Mouse (Mus musculus) kidney, embryonic 14.5 days (tissue): ENCODE measurements at regions not wholly inside any gene's neighbourhood (a gene's known extent, or its start where the extent isn't known, plus 50 kb on each side); places are given as distances from the start of the nearest gene placed in this dataset. TPM values are rescaled to one million over a fixed set of nuclear protein-coding genes. Genes with fewer than 3 reads are reported as not detected.
"Not testable (repeated sequence)": the region's sequence is repeated elsewhere in the genome, so short reads cannot be mapped to it uniquely, and the experiment has no call there.

ENCODE experiments used
- ATAC-seq: fragments of 200-750 bp; cut with Nextera tagmentation; 2 replicates; pipeline ENCODE4 v1.8.0; 2017; ENCODE audit warnings: moderate number of reproducible peaks, mild to moderate bottlenecking, moderate TSS enrichment, moderate library complexity; ENCODE audit not compliant: low FRiP score, low TSS enrichment
- H3K27ac ChIP-seq: fragments of 300-500 bp; sonication (generic); 2 replicates; pipeline ENCODE4 v1.5.1; 2014; ENCODE audit warnings: low read depth, mild to moderate bottlenecking, low read length, moderate library complexity, mixed read lengths
- H3K27me3 ChIP-seq: fragments of 300-500 bp; sonication (generic); 2 replicates; pipeline ENCODE4 v1.6.1; 2014; ENCODE audit warnings: mild to moderate bottlenecking, low read length; ENCODE audit not compliant: control insufficient read depth, insufficient read depth
- H3K36me3 ChIP-seq: fragments of 300-500 bp; sonication (generic); 2 replicates; pipeline ENCODE4 v1.6.1; 2014; ENCODE audit warnings: low read length, mixed read lengths; ENCODE audit not compliant: control insufficient read depth, insufficient read depth
- H3K4me1 ChIP-seq: fragments of 300-500 bp; sonication (generic); 2 replicates; pipeline ENCODE4 v1.6.1; 2014; ENCODE audit warnings: low read length, mixed read lengths; ENCODE audit not compliant: control insufficient read depth, insufficient read depth
- H3K4me2 ChIP-seq: fragments of 300-500 bp; sonication (generic); replicated peaks from 2 replicates; pipeline ENCODE4 v1.6.1; 2014; ENCODE audit warnings: low read depth, mild to moderate bottlenecking, low read length
- H3K4me3 ChIP-seq: fragments of 300-500 bp; sonication (generic); 2 replicates; pipeline ENCODE4 v1.5.1; 2014; ENCODE audit warnings: mild to moderate bottlenecking, low read length
- H3K9ac ChIP-seq: fragments of 300-500 bp; sonication (generic); 2 replicates; pipeline ENCODE4 v1.6.1; 2014; ENCODE audit warnings: low read depth, mild to moderate bottlenecking, low read length, moderate library complexity
- H3K9me3 ChIP-seq: fragments of 300-500 bp; sonication (generic); 2 replicates; pipeline ENCODE4 v1.6.1; 2016; ENCODE audit warnings: low read length; ENCODE audit not compliant: control insufficient read depth
- WGBS: fragments of 180-500 bp; shearing (Covaris S2); extraction: QIAGEN DNeasy Blood & Tissue Kit; methylation state at CpG from one replicate; pipeline ENCODE4 v1.1.7; 2014; 5-methylcytosine and 5-hydroxymethylcytosine counted together
- microRNA-seq: library from miRNA; unstranded; fragments of <30 nt; microRNA quantifications from one replicate; pipeline ENCODE4, GENCODE M21; 2016

GRCm38 (mm10) chr13:61805300-61805699, 235.4 kb upstream of the Cts3 start:
- not testable (repeated sequence) for H3K27me3 ChIP-seq, H3K9ac ChIP-seq, H3K36me3 ChIP-seq, ATAC-seq, H3K27ac ChIP-seq, H3K4me1 ChIP-seq, H3K4me3 ChIP-seq, H3K9me3 ChIP-seq
- H3K4me2 ChIP-seq = peak overlapping the region; percentile 31; the same call in 1 of the 2 replicates
- WGBS = 96% methylated on average over 3 of the region's 3 CpGs

- peak overlapping the region; percentile 31 for H3K4me2 ChIP-seq
- peak overlapping the region; percentile 56 for H3K4me3 ChIP-seq
- peak overlapping the region; percentile 76 for H3K9ac ChIP-seq
- not testable (repeated sequence) for H3K9me3 ChIP-seq, H3K27ac ChIP-seq, H3K36me3 ChIP-seq, H3K27me3 ChIP-seq, H3K4me1 ChIP-seq
- 3% methylated on average over 19 of the region's 19 CpGs for WGBS
- ATAC-seq = peak; percentile 79; the same call in 1 of the 2 replicates
Measured at GRCm38 (mm10) chr13:61804168-61804874, 234.4 kb upstream of the Cts3 start.

GRCm38 (mm10) chr13:61803763-61804162, 233.8 kb upstream of the Cts3 start:
- not testable (repeated sequence) for H3K9me3 ChIP-seq, ATAC-seq, H3K27me3 ChIP-seq, H3K27ac ChIP-seq, H3K9ac ChIP-seq, H3K4me1 ChIP-seq, H3K36me3 ChIP-seq
- Histone ChIP-seq H3K4me2 (peak overlapping the region; percentile 31), H3K4me3 (peak overlapping the region; percentile 56)
- 31% methylated on average over 5 of the region's 5 CpGs for whole genome bisulfite sequencing

- not testable (repeated sequence) for H3K27ac ChIP-seq, H3K9me3 ChIP-seq, H3K4me2 ChIP-seq, H3K4me3 ChIP-seq, H3K36me3 ChIP-seq, H3K4me1 ChIP-seq, ATAC-seq, H3K9ac ChIP-seq, H3K27me3 ChIP-seq
- WGBS = 75% methylated on average over 1 of the region's 1 CpGs
Measured at GRCm38 (mm10) chr13:61763457-61763856, 193.5 kb upstream of the Cts3 start.

Small RNAs in the stretch of these regions (microRNA-seq; reads per million reads assigned to microRNA genes)
- not detected for gene Gm23739
